Mouse (Mus musculus): ENCODE data around the gene Lrch1. TPM values are rescaled to one million over a fixed set of nuclear protein-coding genes. Genes with fewer than 3 reads are reported as not detected.

Gene Lrch1
- total RNA-seq, 2 experiments from 2014 or later = 16.8 to 17.9 TPM

- intact Hi-C loops (cut with DNase I) = loop anchor here (5.0 kb wide), 2 partner anchors 36 to 51 kb away; no protein-coding TSS in a partner anchor
- peak; percentile 72 for DNase-seq (ENCODE audit: low spot score)
Observed at GRCm38 (mm10) chr14:74903047-74903446, 44.6 kb downstream of the Lrch1 start.

- intact Hi-C loops (cut with DNase I) = loop anchor here (5.0 kb wide), 2 partner anchors 34 to 49 kb away; no protein-coding TSS in a partner anchor
- DNase-seq (ENCODE audit: low spot score) = no peak
Observed at GRCm38 (mm10) chr14:74900705-74901369, 46.8 kb downstream of the Lrch1 start.

GRCm38 (mm10) chr14:74899953-74900704 lies 47.5 kb downstream of the Lrch1 start:
- intact Hi-C loops (cut with DNase I) = loop anchor here (5.0 kb wide), 2 partner anchors 33 to 48 kb away; no protein-coding TSS in a partner anchor
- peak; percentile 53 for DNase-seq (ENCODE audit: low spot score)

- no peak for DNase-seq (ENCODE audit: low spot score)
- intact Hi-C loops (cut with DNase I) = no loop called here
Observed at GRCm38 (mm10) chr14:74898939-74899338, 48.7 kb downstream of the Lrch1 start.

GRCm38 (mm10) chr14:74893693-74894092 lies 54.0 kb downstream of the Lrch1 start:
- intact Hi-C loops (cut with DNase I) = no loop called here
- no peak for DNase-seq (ENCODE audit: low spot score)

- intact Hi-C loops (cut with DNase I) = no loop called here
- DNase-seq (ENCODE audit: low spot score) = no peak
Observed at GRCm38 (mm10) chr14:74893085-74893648, 54.5 kb downstream of the Lrch1 start.

GRCm38 (mm10) chr14:74889304-74889703 lies 58.4 kb downstream of the Lrch1 start:
- no peak for DNase-seq (ENCODE audit: low spot score)
- intact Hi-C loops (cut with DNase I) = no loop called here

- intact Hi-C loops (cut with DNase I) = no loop called here
- DNase-seq (ENCODE audit: low spot score) = no peak
Observed at GRCm38 (mm10) chr14:74888103-74888502, 59.6 kb downstream of the Lrch1 start.

- DNase-seq (ENCODE audit: low spot score) = no peak
- intact Hi-C loops (cut with DNase I) = no loop called here
Observed at GRCm38 (mm10) chr14:74886453-74886852, 61.2 kb downstream of the Lrch1 start.

GRCm38 (mm10) chr14:74884920-74885319 lies 62.8 kb downstream of the Lrch1 start:
- intact Hi-C loops (cut with DNase I) = no loop called here
- no peak for DNase-seq (ENCODE audit: low spot score)

GRCm38 (mm10) chr14:74884024-74884680 lies 63.5 kb downstream of the Lrch1 start:
- intact Hi-C loops (cut with DNase I) = no loop called here
- peak; percentile 23 for DNase-seq (ENCODE audit: low spot score)

GRCm38 (mm10) chr14:74883204-74883603 lies 64.5 kb downstream of the Lrch1 start:
- intact Hi-C loops (cut with DNase I) = no loop called here
- no peak for DNase-seq (ENCODE audit: low spot score)

GRCm38 (mm10) chr14:74882754-74883153 lies 64.9 kb downstream of the Lrch1 start:
- no peak for DNase-seq (ENCODE audit: low spot score)
- intact Hi-C loops (cut with DNase I) = no loop called here

- DNase-seq (ENCODE audit: low spot score) = no peak
- intact Hi-C loops (cut with DNase I) = no loop called here
Observed at GRCm38 (mm10) chr14:74880868-74881267, 66.8 kb downstream of the Lrch1 start.

- intact Hi-C loops (cut with DNase I) = no loop called here
- no peak for DNase-seq (ENCODE audit: low spot score)
Observed at GRCm38 (mm10) chr14:74879480-74879879, 68.2 kb downstream of the Lrch1 start.

GRCm38 (mm10) chr14:74877287-74877686 lies 70.4 kb downstream of the Lrch1 start:
- intact Hi-C loops (cut with DNase I) = no loop called here
- DNase-seq (ENCODE audit: low spot score) = no peak

GRCm38 (mm10) chr14:74871220-74871619 lies 76.5 kb downstream of the Lrch1 start:
- DNase-seq (ENCODE audit: low spot score) = no peak
- intact Hi-C loops (cut with DNase I) = no loop called here

- no peak for DNase-seq (ENCODE audit: low spot score)
- intact Hi-C loops (cut with DNase I) = loop anchor here (5.0 kb wide), 2 partner anchors 33 to 78 kb away; partner anchors contain the start of gene Lrch1
Observed at GRCm38 (mm10) chr14:74868902-74869230, 78.8 kb downstream of the Lrch1 start.

- intact Hi-C loops (cut with DNase I) = loop anchor here (5.0 kb wide), 2 partner anchors 34 to 79 kb away; partner anchors contain the start of gene Lrch1
- DNase-seq (ENCODE audit: low spot score) = no peak
Observed at GRCm38 (mm10) chr14:74868188-74868901, 79.3 kb downstream of the Lrch1 start.

All from heart, postnatal 25 days (tissue).